Mouse (Mus musculus) T-helper 17 cell (primary cell): ENCODE measurements at regions not wholly inside any gene's neighbourhood (a gene's known extent, or its start where the extent isn't known, plus 50 kb on each side); places are given as distances from the start of the nearest gene placed in this dataset.
"Not testable (repeated sequence)": the region's sequence is repeated elsewhere in the genome, so short reads cannot be mapped to it uniquely, and the experiment has no call there.

Experiments used
- in situ Hi-C, 2 experiments: fragments of 300-600 bp; cut with MboI, MseI; formaldehyde crosslinking; loops; 1 replicate in 1 of 2; 2 replicates in 1 of 2; pipeline ENCODE4 v1.15.1; 2025; ENCODE audit warnings: high pct_unique_total_duplicates in 2 of 2

GRCm38 (mm10) chr13:81008864-81009766 lies 125.9 kb downstream of the Arrdc3 start:
- in situ Hi-C loops: no loop called here

GRCm38 (mm10) chr13:81013953-81014352 lies 130.8 kb downstream of the Arrdc3 start:
- in situ Hi-C loops: no loop called here

- in situ Hi-C loops: loop anchor here in 1 of 2 experiments (5.0 kb wide), 1 partner anchor 143 kb away; no protein-coding TSS in a partner anchor
These were observed 137.0 kb downstream of the Arrdc3 start for GRCm38 (mm10) chr13:81020106-81020747.

GRCm38 (mm10) chr13:81020811-81021210 lies 137.6 kb downstream of the Arrdc3 start:
- in situ Hi-C loops: loop anchor here in 1 of 2 experiments (5.0 kb wide), 1 partner anchor 144 kb away; no protein-coding TSS in a partner anchor

- in situ Hi-C loops: loop anchor here in 1 of 2 experiments (5.0 kb wide), 1 partner anchor 145 kb away; no protein-coding TSS in a partner anchor
These were observed 139.2 kb downstream of the Arrdc3 start for GRCm38 (mm10) chr13:81022410-81022809.

- in situ Hi-C loops: not testable (repeated sequence)
These were observed 142.1 kb downstream of the Arrdc3 start for GRCm38 (mm10) chr13:81025241-81025760.

GRCm38 (mm10) chr13:81037316-81037715 lies 154.1 kb downstream of the Arrdc3 start:
- in situ Hi-C loops: no loop called here

GRCm38 (mm10) chr13:81038736-81039135 lies 155.6 kb downstream of the Arrdc3 start:
- in situ Hi-C loops: no loop called here

GRCm38 (mm10) chr13:81040494-81040893 lies 157.3 kb downstream of the Arrdc3 start:
- in situ Hi-C loops: no loop called here

- in situ Hi-C loops: no loop called here
These were observed 158.5 kb downstream of the Arrdc3 start for GRCm38 (mm10) chr13:81041646-81042045.
